Mouse (Mus musculus) adrenal gland, adult 2 months (tissue): Measurements from ENCODE around the gene Myo9b. TPM values are rescaled to one million over a fixed set of nuclear protein-coding genes. Genes with fewer than 3 reads are reported as not detected.

Source experiments
- polyA plus RNA-seq: library from polyadenylated mRNA; depleted of rRNA; stranded (reverse); fragments of >200 nt; gene quantifications from 2 replicates; pipeline ENCODE4 v1.2.3, GENCODE M21; 2012; rRNA removed
- total RNA-seq, 2 experiments: library from RNA; stranded (reverse); gene quantifications; 2 replicates each; pipeline ENCODE4 v1.2.3; 2021

The Myo9b gene
- total and polyA plus RNA-seq, 3 experiments: 19.2 to 34.1 (median 32.6) TPM

Other genes with a start within 250 kb of the Myo9b start
- gene Haus8, start 220 bp downstream of the Myo9b start, total RNA-seq: 10 to 100 TPM; 12.7 to 19.5 TPM
- gene Haus8, start 220 bp downstream of the Myo9b start, polyA plus RNA-seq: 3.7 and 4.7 TPM in 2 replicates
- gene Use1, start 94.1 kb downstream of the Myo9b start, total RNA-seq: 100 to 1,000 TPM; 167 to 218 TPM
- gene Use1, start 94.1 kb downstream of the Myo9b start, polyA plus RNA-seq: 69.3 and 79.6 TPM in 2 replicates
- 10 to 100 TPM; 16.5 to 17.8 TPM for gene Ocel1, start 98.6 kb downstream of the Myo9b start, total RNA-seq
- gene Ocel1, start 98.6 kb downstream of the Myo9b start, polyA plus RNA-seq: 32.1 and 36.1 TPM in 2 replicates
- gene Nr2f6, start 109.2 kb downstream of the Myo9b start, total RNA-seq: 10 to 100 TPM; 49.7 to 71.5 TPM
- 335 and 389 TPM in 2 replicates for gene Nr2f6, start 109.2 kb downstream of the Myo9b start, polyA plus RNA-seq
- gene Ushbp1, start 123.1 kb downstream of the Myo9b start, total RNA-seq: 10 to 100 TPM; 11.9 to 16.8 TPM
- gene Ushbp1, start 123.1 kb downstream of the Myo9b start, polyA plus RNA-seq: 40.1 and 58.8 TPM in 2 replicates
- gene Babam1, start 124.1 kb downstream of the Myo9b start, total RNA-seq: 100 to 1,000 TPM; 106 to 119 TPM
- gene Babam1, start 124.1 kb downstream of the Myo9b start, polyA plus RNA-seq: 143 and 164 TPM in 2 replicates
- under 1 TPM; 0.48 to 0.58 TPM for gene Ankle1, start 133.3 kb downstream of the Myo9b start, total RNA-seq
- 3.4 and 4.2 TPM in 2 replicates for gene Ankle1, start 133.3 kb downstream of the Myo9b start, polyA plus RNA-seq
- 10 to 100 TPM; 52.1 to 64.4 TPM for gene Abhd8, start 190.9 kb downstream of the Myo9b start, total RNA-seq
- gene Abhd8, start 190.9 kb downstream of the Myo9b start, polyA plus RNA-seq: 220 and 223 TPM in 2 replicates
- 100 to 1,000 TPM; 130 to 133 TPM for gene Mrpl34, start 192.2 kb downstream of the Myo9b start, total RNA-seq
- gene Mrpl34, start 192.2 kb downstream of the Myo9b start, polyA plus RNA-seq: 230 and 261 TPM in 2 replicates
- gene Dda1, start 196.5 kb downstream of the Myo9b start, total RNA-seq: 10 to 100 TPM; 54.7 to 76.7 TPM
- gene Dda1, start 196.5 kb downstream of the Myo9b start, polyA plus RNA-seq: 129 and 149 TPM in 2 replicates
- 10 to 100 TPM in 1 of 2 experiments, 1 to 10 TPM in 1; 9.9 to 16.4 TPM for gene Ano8, start 213.2 kb downstream of the Myo9b start, total RNA-seq
- gene Ano8, start 213.2 kb downstream of the Myo9b start, polyA plus RNA-seq: 44.9 and 54.6 TPM in 2 replicates
- 10 to 100 TPM; 15.6 to 26.7 TPM for gene Gtpbp3, start 215.4 kb downstream of the Myo9b start, total RNA-seq
- gene Gtpbp3, start 215.4 kb downstream of the Myo9b start, polyA plus RNA-seq: 58.3 and 77.4 TPM in 2 replicates
- gene Plvap, start 239.0 kb downstream of the Myo9b start, total RNA-seq: 100 to 1,000 TPM; 198 to 219 TPM
- 559 and 580 TPM in 2 replicates for gene Plvap, start 239.0 kb downstream of the Myo9b start, polyA plus RNA-seq